Mouse (Mus musculus) layer of hippocampus, adult 9-11 months (tissue): ENCODE measurements around the gene Lcp1.

Experiments used
- DNase-seq: peaks from one replicate; pipeline ENCODE4 v3.0.0; 2022

The Lcp1 gene

GRCm38 (mm10) chr14:75208572-75209151, 77.8 kb downstream of the Lcp1 start:
- DNase-seq, result no peak

- no peak for DNase-seq
Observed at GRCm38 (mm10) chr14:75213752-75214151, 82.9 kb downstream of the Lcp1 start.

- DNase-seq, result no peak
Observed at GRCm38 (mm10) chr14:75218843-75219242, 87.9 kb downstream of the Lcp1 start.

- no peak for DNase-seq
Observed at GRCm38 (mm10) chr14:75219250-75219913, 88.5 kb downstream of the Lcp1 start.

- no peak for DNase-seq
Observed at GRCm38 (mm10) chr14:75222386-75222785, 91.5 kb downstream of the Lcp1 start.

GRCm38 (mm10) chr14:75227453-75228084, 96.7 kb downstream of the Lcp1 start:
- no peak for DNase-seq

GRCm38 (mm10) chr14:75229834-75230233, 98.9 kb downstream of the Lcp1 start:
- peak; percentile 15 for DNase-seq

GRCm38 (mm10) chr14:75233070-75233469, 102.2 kb downstream of the Lcp1 start:
- no peak for DNase-seq

- DNase-seq, result no peak
Observed at GRCm38 (mm10) chr14:75235552-75235951, 104.7 kb downstream of the Lcp1 start.

GRCm38 (mm10) chr14:75235955-75236635, 105.2 kb downstream of the Lcp1 start:
- peak; percentile 50 for DNase-seq

GRCm38 (mm10) chr14:75236636-75237003, 105.7 kb downstream of the Lcp1 start:
- DNase-seq, result no peak

GRCm38 (mm10) chr14:75237096-75237495, 106.2 kb downstream of the Lcp1 start:
- no peak for DNase-seq

GRCm38 (mm10) chr14:75238054-75238692, 107.3 kb downstream of the Lcp1 start:
- DNase-seq, result no peak

GRCm38 (mm10) chr14:75242087-75242486, 111.2 kb downstream of the Lcp1 start, which contains the start of gene Cpb2:
Cpb2 (plus strand) TSS chr14:75242287.
- no peak for DNase-seq

GRCm38 (mm10) chr14:75246024-75247000, 115.4 kb downstream of the Lcp1 start:
- no peak for DNase-seq

- DNase-seq, result no peak
Observed at GRCm38 (mm10) chr14:75250432-75250831, 119.5 kb downstream of the Lcp1 start.

- DNase-seq, result no peak
Observed at GRCm38 (mm10) chr14:75256521-75256920, 125.6 kb downstream of the Lcp1 start.

GRCm38 (mm10) chr14:75269531-75269930, 138.6 kb downstream of the Lcp1 start:
- DNase-seq, result no peak

GRCm38 (mm10) chr14:75279716-75280115, 148.8 kb downstream of the Lcp1 start:
- no peak for DNase-seq

GRCm38 (mm10) chr14:75280406-75280805, 149.5 kb downstream of the Lcp1 start:
- no peak for DNase-seq
